ENCODE assay signal across 7 mouse cellular contexts in the genomic region with DNA sequence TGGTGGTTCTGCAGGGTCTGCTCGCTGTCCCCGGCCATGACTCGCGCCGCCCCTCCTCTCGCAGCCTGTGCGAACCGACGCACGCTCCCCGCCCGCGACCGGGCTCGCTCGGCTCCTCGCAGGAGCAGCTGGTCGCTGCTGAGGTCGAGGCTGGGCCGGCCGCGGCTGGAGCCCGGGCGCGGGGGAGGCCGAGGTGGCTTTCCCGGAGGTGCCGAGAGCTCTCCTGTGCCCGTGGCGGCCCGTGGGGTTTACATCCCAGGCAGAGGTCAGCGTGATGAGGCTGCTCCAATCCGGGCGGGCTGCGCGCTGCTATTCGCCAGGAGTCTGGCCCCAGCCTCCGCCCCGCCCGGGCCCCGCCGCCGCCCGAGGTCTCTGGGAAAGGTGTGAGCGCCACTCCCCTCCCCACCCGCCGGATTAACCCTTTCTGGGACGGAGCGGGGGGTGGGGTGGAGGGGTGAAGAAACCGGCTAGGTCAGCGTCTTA. TPM values are rescaled to one million over a fixed set of nuclear protein-coding genes. Genes with fewer than 3 reads are reported as not detected.
DNase-seq lines count a peak whose midpoint lies in the region; ATAC-seq and TF ChIP-seq lines count a peak whose summit lies in the region.

No protein-coding gene starts in this region.

- intact Hi-C loops in heart, adult 2 months (cut with DNase I) = loop anchor here (1.0 to 5.0 kb wide), 2 partner anchors 23 to 43 kb away; partner anchors contain the start of gene Tmco1

- H3K27ac ChIP-seq in embryonic facial prominence, embryonic 12.5 days = peak overlapping the region; percentile 96
- H3K27ac ChIP-seq in heart, adult 2 months = peak overlapping the region; percentile 82

- no peaks in the 10 kb centered on the region for H3K36me3 ChIP-seq in embryonic facial prominence, embryonic 12.5 days
- H3K36me3 ChIP-seq in heart, adult 2 months (ENCODE audit: control insufficient read depth, insufficient read depth, low read length) = no peaks in the 10 kb centered on the region

- H3K27me3 ChIP-seq in embryonic facial prominence, embryonic 12.5 days = peaks cover 6% of the 10 kb centered on the region; the same call in 1 of the 2 replicates
- H3K27me3 ChIP-seq in heart, adult 2 months (ENCODE audit: control insufficient read depth, insufficient read depth, low read length) = no peaks in the 10 kb centered on the region; the same call in 1 of the 2 replicates

- H3K4me3 ChIP-seq in embryonic facial prominence, embryonic 12.5 days = peak overlapping the region; percentile 93
- H3K4me3 ChIP-seq in heart, adult 2 months = peak overlapping the region; percentile 82

- TF ChIP-seq POLR2A in heart, adult 2 months (IDR thresholded peaks at IDR 0.05; ENCODE audit: insufficient read depth, low read depth, low read length) = peak; percentile 64; the same call in 1 of the 2 replicates

- peak overlapping the region; percentile 73 for H3K4me2 ChIP-seq in embryonic facial prominence, embryonic 12.5 days (replicated peaks)

- H3K79me2 ChIP-seq in heart, adult 2 months (replicated peaks; ENCODE audit: control insufficient read depth, insufficient read depth, low read length) = no peaks in the 10 kb centered on the region; the same call in 1 of the 2 replicates

- peak; percentile 86 for ATAC-seq in embryonic facial prominence, embryonic 12.5 days (ENCODE audit: insufficient number of reproducible peaks, insufficient read depth, low FRiP score, low TSS enrichment)

- no peaks in the 10 kb centered on the region for H3K9me3 ChIP-seq in embryonic facial prominence, embryonic 12.5 days

- H3K9ac ChIP-seq in embryonic facial prominence, embryonic 12.5 days = peak overlapping the region; percentile 86
- H3K9ac ChIP-seq in heart, adult 2 months (ENCODE audit: low read depth, low read length) = peak overlapping the region; percentile 89

- H3K4me1 ChIP-seq in embryonic facial prominence, embryonic 12.5 days = peaks cover 10% of the 10 kb centered on the region; the same call in 1 of the 2 replicates
- H3K4me1 ChIP-seq in heart, adult 2 months (ENCODE audit: control insufficient read depth, insufficient read depth, low read length) = no peaks in the 10 kb centered on the region; the same call in 1 of the 2 replicates

- TF ChIP-seq EP300 in heart, adult 2 months (IDR thresholded peaks at IDR 0.05; ENCODE audit: insufficient read depth, low read depth, low read length) = no peak

- whole genome bisulfite sequencing in embryonic facial prominence, embryonic 12.5 days = under 1% methylated on average over 49 of the region's 51 CpGs
- under 1% methylated on average over 51 of the region's 51 CpGs for WGBS in heart, adult 2 months

- DNase-seq in adrenal gland, postnatal 25 days = peak; percentile 95
- peak; percentile 87 to 90 for DNase-seq in heart, adult 2 months
- DNase-seq in kidney, adult 8-10 months = peak; percentile 86 to 88
- DNase-seq in liver = peak; percentile 93
- peak; percentile 11 to 37 for DNase-seq in monocyte, adult 2 months (ENCODE audit: low read depth in 1 of 2, low spot score in 2 of 2)
- DNase-seq in spleen, postnatal 14 days (ENCODE audit: low spot score in 2 of 2) = peak; percentile 67

- no peak for TF ChIP-seq CTCF in heart, adult 2 months (IDR thresholded peaks at IDR 0.05)

RNA-seq across cellular contexts. Expression of gene Uck2, which starts 0.2 kb away (rescaled TPM):
- total RNA-seq in adrenal gland, postnatal 25 days (2021) = 47.5 and 53.1 TPM in 2 replicates
- 91.9 and 98.2 TPM in 2 replicates for polyA plus RNA-seq in embryonic facial prominence, embryonic 12.5 days (2016; fragmentation: Nextera tagmentation; extraction: Ambion mirVana)
- 10 to 100 TPM; 45.9 to 57.6 TPM for total RNA-seq in heart, adult 2 months (2021)
- 21.4 and 27.5 TPM in 2 replicates for polyA plus RNA-seq in heart, adult 2 months (2012; rRNA removed)

RNA-seq across cellular contexts. Expression of gene Tmco1, which starts 23.3 kb away (rescaled TPM):
- total RNA-seq in adrenal gland, postnatal 25 days (2021) = 151 and 164 TPM in 2 replicates
- polyA plus RNA-seq in embryonic facial prominence, embryonic 12.5 days (2016; fragmentation: Nextera tagmentation; extraction: Ambion mirVana) = 64.6 and 66.3 TPM in 2 replicates
- total RNA-seq in heart, adult 2 months (2021) = 10 to 100 TPM; 88.2 to 95.3 TPM
- polyA plus RNA-seq in heart, adult 2 months (2012; rRNA removed) = 60.3 and 117 TPM in 2 replicates

Comparison
In these comparisons a context has a peak if more than half of its experiments do, and no peak if none do; other contexts are left out.
1. Peak in every context shown above with its lines: DNase-seq, ATAC-seq, H3K4me3 ChIP-seq and H3K27ac ChIP-seq.
2. DNase-seq: peak in every context shown above with its lines; median percentile 95 in adrenal gland, postnatal 25 days; 93 in liver; 88 in heart, adult 2 months; 87 in kidney, adult 8-10 months; 67 in spleen, postnatal 14 days; 24 in monocyte, adult 2 months.